Mouse (Mus musculus) forebrain, embryonic 13.5 days (tissue): ENCODE measurements at regions not wholly inside any gene's neighbourhood (a gene's known extent, or its start where the extent isn't known, plus 50 kb on each side); places are given as distances from the start of the nearest gene placed in this dataset.

ENCODE experiments used
- ATAC-seq: fragments of 200-750 bp; cut with Nextera tagmentation; 2 replicates; pipeline ENCODE4 v1.8.0; 2017
- H3K27ac ChIP-seq: fragments of 300-500 bp; sonication (generic); 2 replicates; pipeline ENCODE4 v1.5.1; 2015; ENCODE audit warnings: inconsistent platforms, mild to moderate bottlenecking, moderate library complexity
- H3K27me3 ChIP-seq: fragments of 300-500 bp; sonication (generic); 2 replicates; pipeline ENCODE4 v1.6.1; 2015; ENCODE audit warnings: mild to moderate bottlenecking, inconsistent platforms
- H3K36me3 ChIP-seq: fragments of 300-500 bp; sonication (generic); 2 replicates; pipeline ENCODE4 v1.6.1; 2015; ENCODE audit warnings: mild to moderate bottlenecking, inconsistent platforms; ENCODE audit not compliant: poor library complexity, severe bottlenecking
- H3K4me1 ChIP-seq: fragments of 300-500 bp; sonication (generic); 2 replicates; pipeline ENCODE4 v1.6.1; 2015; ENCODE audit warnings: inconsistent platforms
- H3K4me2 ChIP-seq: fragments of 300-500 bp; sonication (generic); 2 replicates; pipeline ENCODE4 v1.6.1; 2015; ENCODE audit warnings: inconsistent platforms, mild to moderate bottlenecking, moderate library complexity
- H3K4me3 ChIP-seq: fragments of 300-500 bp; sonication (generic); 2 replicates; pipeline ENCODE4 v1.5.1; 2015; ENCODE audit warnings: mild to moderate bottlenecking, inconsistent platforms
- H3K9ac ChIP-seq: fragments of 300-500 bp; sonication (generic); 2 replicates; pipeline ENCODE4 v1.6.1; 2015; ENCODE audit warnings: mild to moderate bottlenecking, inconsistent platforms
- H3K9me3 ChIP-seq: fragments of 300-500 bp; sonication (generic); replicated peaks from 2 replicates; pipeline ENCODE4 v1.6.1; 2016; ENCODE audit warnings: inconsistent platforms
- WGBS: fragments of 180-500 bp; shearing (Covaris S2); methylation state at CpG from one replicate; pipeline ENCODE4 v1.1.7; 2015; 5-methylcytosine and 5-hydroxymethylcytosine counted together

GRCm38 (mm10) chr7:65772845-65773244 lies 81.9 kb downstream of the Tm2d3 start:
- WGBS: 78% methylated on average over 3 of the region's 3 CpGs
- ATAC-seq: no peak
- Histone ChIP-seq H3K4me2 (no peak overlapping the region), H3K4me1 (no peaks in the 10 kb centered on the region), H3K27ac (no peak overlapping the region), H3K36me3 (no peaks in the 10 kb centered on the region), H3K9ac (no peak overlapping the region), H3K4me3 (no peak overlapping the region), H3K27me3 (no peaks in the 10 kb centered on the region), H3K9me3 (no peaks in the 10 kb centered on the region; the same call in 1 of the 2 replicates)

- H3K9me3 ChIP-seq: no peaks in the 10 kb centered on the region; the same call in 1 of the 2 replicates
- H3K27ac ChIP-seq: no peak overlapping the region
- ATAC-seq: no peak
- no peaks in the 10 kb centered on the region for H3K4me1 ChIP-seq
- H3K27me3 ChIP-seq: no peaks in the 10 kb centered on the region
- no peak overlapping the region for H3K9ac ChIP-seq
- 54% methylated on average over 2 of the region's 2 CpGs for WGBS
- no peak overlapping the region for H3K4me2 ChIP-seq
- H3K36me3 ChIP-seq: no peaks in the 10 kb centered on the region
- no peak overlapping the region for H3K4me3 ChIP-seq
Observed at GRCm38 (mm10) chr7:65773948-65774347, 83.0 kb downstream of the Tm2d3 start.

GRCm38 (mm10) chr7:65774388-65775015 lies 83.5 kb downstream of the Tm2d3 start:
- Histone ChIP-seq H3K4me3 (no peak overlapping the region), H3K9ac (no peak overlapping the region), H3K4me1 (no peaks in the 10 kb centered on the region), H3K9me3 (no peaks in the 10 kb centered on the region; the same call in 1 of the 2 replicates), H3K27ac (no peak overlapping the region), H3K36me3 (no peaks in the 10 kb centered on the region), H3K27me3 (no peaks in the 10 kb centered on the region), H3K4me2 (no peak overlapping the region)
- WGBS: 98% methylated on average over 11 of the region's 11 CpGs
- no peak for ATAC-seq

GRCm38 (mm10) chr7:65775016-65775415 lies 84.0 kb downstream of the Tm2d3 start:
- 93% methylated on average over 3 of the region's 3 CpGs for WGBS

GRCm38 (mm10) chr7:65779716-65780372 lies 81.7 kb upstream of the Pcsk6 start:
- Histone ChIP-seq H3K27me3 (no peaks in the 10 kb centered on the region; the same call in 1 of the 2 replicates), H3K4me3 (no peak overlapping the region), H3K9ac (no peak overlapping the region), H3K27ac (no peak overlapping the region), H3K4me1 (peaks cover 14% of the 10 kb centered on the region), H3K4me2 (no peak overlapping the region), H3K36me3 (no peaks in the 10 kb centered on the region), H3K9me3 (no peaks in the 10 kb centered on the region)
- ATAC-seq: no peak
- 72% methylated on average over 14 of the region's 14 CpGs for WGBS

More at GRCm38 (mm10) chr7:65775016-65775415, 84.0 kb downstream of the Tm2d3 start:
- H3K4me3 ChIP-seq: no peak overlapping the region
- no peak overlapping the region for H3K9ac ChIP-seq
- no peaks in the 10 kb centered on the region for H3K36me3 ChIP-seq
- H3K27ac ChIP-seq: no peak overlapping the region
- H3K9me3 ChIP-seq: no peaks in the 10 kb centered on the region; the same call in 1 of the 2 replicates
- H3K4me1 ChIP-seq: peaks cover 1% of the 10 kb centered on the region
- no peaks in the 10 kb centered on the region for H3K27me3 ChIP-seq
- no peak overlapping the region for H3K4me2 ChIP-seq
- no peak for ATAC-seq

GRCm38 (mm10) chr7:65780578-65781370 lies 80.8 kb upstream of the Pcsk6 start:
- 20% methylated on average over 9 of the region's 9 CpGs for WGBS
- Histone ChIP-seq H3K9me3 (no peaks in the 10 kb centered on the region), H3K27ac (no peak overlapping the region), H3K9ac (no peak overlapping the region), H3K4me1 (peaks cover 14% of the 10 kb centered on the region), H3K27me3 (no peaks in the 10 kb centered on the region; the same call in 1 of the 2 replicates), H3K4me2 (no peak overlapping the region), H3K36me3 (no peaks in the 10 kb centered on the region), H3K4me3 (no peak overlapping the region)
- peak; percentile 76 for ATAC-seq

- 78% methylated on average over 7 of the region's 7 CpGs for WGBS
- ATAC-seq: no peak
- H3K27ac ChIP-seq: no peak overlapping the region
Observed at GRCm38 (mm10) chr7:65782024-65782423, 79.5 kb upstream of the Pcsk6 start.

GRCm38 (mm10) chr7:65783773-65784172 lies 77.8 kb upstream of the Pcsk6 start:
- 60% methylated on average over 4 of the region's 4 CpGs for WGBS
- H3K27me3 ChIP-seq: no peaks in the 10 kb centered on the region; the same call in 1 of the 2 replicates
- no peak overlapping the region for H3K4me3 ChIP-seq
- no peaks in the 10 kb centered on the region for H3K36me3 ChIP-seq
- no peak overlapping the region for H3K4me2 ChIP-seq
- ATAC-seq: no peak
- H3K4me1 ChIP-seq: peaks cover 20% of the 10 kb centered on the region
- H3K9me3 ChIP-seq: no peaks in the 10 kb centered on the region
- no peak overlapping the region for H3K9ac ChIP-seq
- no peak overlapping the region for H3K27ac ChIP-seq

More at GRCm38 (mm10) chr7:65782024-65782423, 79.5 kb upstream of the Pcsk6 start:
- Histone ChIP-seq H3K4me1 (peaks cover 19% of the 10 kb centered on the region), H3K27me3 (no peaks in the 10 kb centered on the region; the same call in 1 of the 2 replicates), H3K4me3 (no peak overlapping the region), H3K9ac (no peak overlapping the region), H3K9me3 (no peaks in the 10 kb centered on the region), H3K36me3 (no peaks in the 10 kb centered on the region), H3K4me2 (no peak overlapping the region)

GRCm38 (mm10) chr7:65786916-65787315 lies 74.6 kb upstream of the Pcsk6 start:
- Histone ChIP-seq H3K27me3 (no peaks in the 10 kb centered on the region; the same call in 1 of the 2 replicates), H3K9ac (no peak overlapping the region), H3K27ac (no peak overlapping the region), H3K9me3 (no peaks in the 10 kb centered on the region), H3K4me3 (no peak overlapping the region), H3K36me3 (no peaks in the 10 kb centered on the region), H3K4me1 (peaks cover 6% of the 10 kb centered on the region; the same call in 1 of the 2 replicates), H3K4me2 (no peak overlapping the region)
- 2% methylated on average over 2 of the region's 2 CpGs for WGBS
- no peak for ATAC-seq

GRCm38 (mm10) chr7:65787849-65788248 lies 73.7 kb upstream of the Pcsk6 start:
- Histone ChIP-seq H3K4me2 (no peak overlapping the region), H3K4me3 (no peak overlapping the region), H3K27me3 (no peaks in the 10 kb centered on the region), H3K9ac (no peak overlapping the region), H3K4me1 (peaks cover 6% of the 10 kb centered on the region; the same call in 1 of the 2 replicates), H3K36me3 (no peaks in the 10 kb centered on the region), H3K27ac (no peak overlapping the region), H3K9me3 (no peaks in the 10 kb centered on the region)
- WGBS: 93% methylated on average over 5 of the region's 5 CpGs
- no peak for ATAC-seq

- H3K27ac ChIP-seq: no peak overlapping the region
- no peak overlapping the region for H3K4me2 ChIP-seq
- WGBS: 74% methylated on average over 6 of the region's 6 CpGs
- no peaks in the 10 kb centered on the region for H3K9me3 ChIP-seq
- H3K36me3 ChIP-seq: no peaks in the 10 kb centered on the region
- H3K9ac ChIP-seq: no peak overlapping the region
- H3K4me3 ChIP-seq: no peak overlapping the region
- H3K27me3 ChIP-seq: no peaks in the 10 kb centered on the region
- no peak for ATAC-seq
- H3K4me1 ChIP-seq: peaks cover 6% of the 10 kb centered on the region; the same call in 1 of the 2 replicates
Observed at GRCm38 (mm10) chr7:65790264-65790663, 71.3 kb upstream of the Pcsk6 start.
